24 mouse cellular contexts compared by ENCODE assay signal in the genomic region with DNA sequence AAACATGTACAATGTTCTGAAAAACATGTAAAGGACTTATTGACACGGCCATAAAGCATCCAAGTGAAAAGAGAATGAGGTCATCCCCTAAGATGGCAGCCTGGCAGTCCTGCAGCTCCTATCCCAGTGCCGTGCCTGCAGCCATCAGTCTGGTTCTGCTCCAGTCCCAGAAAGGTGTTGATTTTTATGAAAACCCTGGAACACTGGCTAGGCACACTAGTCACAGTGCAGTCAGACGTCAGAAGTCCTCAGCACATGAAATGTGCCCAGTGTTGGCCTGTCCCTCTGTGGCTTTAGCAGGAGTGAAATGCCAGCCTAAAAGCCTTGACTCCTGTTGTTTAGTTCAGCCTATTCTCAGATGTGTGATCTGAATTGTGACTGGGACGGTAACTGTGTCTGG. TPM values are rescaled to one million over a fixed set of nuclear protein-coding genes. Genes with fewer than 3 reads are reported as not detected.
A peak's percentile ranks its signal among the peaks of the same experiment; 100 is the strongest.
DNase-seq lines count a peak whose midpoint lies in the region; ATAC-seq and TF ChIP-seq lines count a peak whose summit lies in the region.
"Had no signal": no experiment of that assay in that cellular context is flagged by ENCODE, and none has a peak within 500 bp of the region (broad histone marks: within the 10 kb centered on the region; RNA-seq: fewer than 3 reads in every experiment).

No protein-coding gene starts in this region.

- H3K4me2 ChIP-seq in forebrain, embryonic 11.5 days (ENCODE audit: low read depth, low read length, severe bottlenecking) = no peak overlapping the region
- H3K4me2 ChIP-seq in forebrain, postnatal 0 days (ENCODE audit: low read depth) = no peak overlapping the region
- H3K4me2 ChIP-seq: heart, embryonic 13.5 days; limb, embryonic 12.5 days; liver, embryonic 13.5 days had no signal

- ATAC-seq in forebrain, embryonic 11.5 days (replicated peaks; ENCODE audit: low FRiP score) = no peak
- ATAC-seq in forebrain, postnatal 0 days = no peak
- ATAC-seq: CD4-positive, CD25-positive, alpha-beta regulatory T cell, adult 4 months had no signal

- no peak overlapping the region for H3K27ac ChIP-seq in cerebellum, adult 2 months (ENCODE audit: insufficient read depth, low read length)
- 0 out of 2 replicates have a peak overlapping the region, but pooled peaks have one; percentile 26 for H3K27ac ChIP-seq in forebrain, embryonic 11.5 days (ENCODE audit: low read depth, low read length)
- H3K27ac ChIP-seq in forebrain, postnatal 0 days (ENCODE audit: low read depth, low read length) = no peak overlapping the region
- peak overlapping the region; percentile 90 for H3K27ac ChIP-seq in left cerebral cortex, adult 2 months
- H3K27ac ChIP-seq: heart, embryonic 13.5 days; limb, embryonic 12.5 days; liver, embryonic 13.5 days; stomach, postnatal 0 days had no signal

- H3K36me3 ChIP-seq in forebrain, embryonic 11.5 days (ENCODE audit: control insufficient read depth, insufficient read depth, low read length) = no peaks in the 10 kb centered on the region; the same call in 1 of the 2 replicates
- H3K36me3 ChIP-seq in forebrain, postnatal 0 days (ENCODE audit: insufficient read depth) = peaks cover 9% of the 10 kb centered on the region

- H3K4me1 ChIP-seq in cerebellum, adult 2 months (ENCODE audit: control insufficient read depth, insufficient read depth, low read length) = peaks cover 2% of the 10 kb centered on the region
- 0 out of 2 replicates have a peak, but pooled peaks cover 1% of the 10 kb centered on the region for H3K4me1 ChIP-seq in forebrain, embryonic 11.5 days (replicated peaks; ENCODE audit: control insufficient read depth, insufficient read depth, low read length)
- no peaks in the 10 kb centered on the region for H3K4me1 ChIP-seq in forebrain, postnatal 0 days (ENCODE audit: insufficient read depth)
- H3K4me1 ChIP-seq: limb, embryonic 12.5 days had no signal

- TF ChIP-seq POLR2A in cerebellum, adult 2 months (IDR thresholded peaks at IDR 0.05; ENCODE audit: borderline replicate concordance, insufficient read depth, low read length) = no peak

- DNase-seq in cerebellum, adult 2 months = peak; percentile 43 to 59
- no peak for DNase-seq in cerebellum, postnatal 4 days (ENCODE audit: low spot score in 2 of 2)
- peak; percentile 43 for DNase-seq in forebrain, embryonic 11.5 days (ENCODE audit: low spot score)
- no peak for DNase-seq in forebrain, postnatal 0 days
- DNase-seq in left cerebral cortex, adult 2 months (ENCODE audit: extremely low spot score in 1 of 2, low spot score in 2 of 2) = no peak
- DNase-seq in left cerebral cortex, adult 18-20 months (ENCODE audit: low spot score in 2 of 2) = no peak
- DNase-seq in B cell, adult 2 months = no peak
- DNase-seq: adrenal gland, postnatal 14 days; cerebellum, postnatal 14 days; gastrocnemius, postnatal 10 days; heart, adult 18-20 months; heart, postnatal 14 days; kidney, adult 18-20 months; liver, embryonic 13.5 days; lung, adult 2 months; lung, postnatal 14 days; thymus, adult 2 months; thymus, postnatal 4 days had no signal

- H3K27me3 ChIP-seq in cerebellum, adult 2 months (ENCODE audit: control insufficient read depth, insufficient read depth, low read length) = no peaks in the 10 kb centered on the region
- H3K27me3 ChIP-seq in forebrain, embryonic 11.5 days (ENCODE audit: control insufficient read depth, insufficient read depth, low read length) = no peaks in the 10 kb centered on the region
- H3K27me3 ChIP-seq in forebrain, postnatal 0 days (ENCODE audit: insufficient read depth, low read length) = no peaks in the 10 kb centered on the region
- H3K27me3 ChIP-seq: heart, embryonic 13.5 days; limb, embryonic 12.5 days; liver, embryonic 13.5 days; midbrain, embryonic 13.5 days had no signal

- H3K9ac ChIP-seq in forebrain, embryonic 11.5 days (ENCODE audit: low read length) = no peak overlapping the region
- no peak overlapping the region for H3K9ac ChIP-seq in forebrain, postnatal 0 days
- H3K9ac ChIP-seq: heart, embryonic 13.5 days; limb, embryonic 12.5 days; liver, embryonic 13.5 days; midbrain, embryonic 13.5 days had no signal

- intact Hi-C loops in left cerebral cortex, adult 2 months (cut with DNase I) = loop anchor here (1.0 kb wide), 1 partner anchor 123 kb away; no protein-coding TSS in a partner anchor

- H3K4me3 ChIP-seq in cerebellum, adult 2 months (replicated peaks; ENCODE audit: insufficient read depth, low read depth, low read length) = no peak overlapping the region
- no peak overlapping the region for H3K4me3 ChIP-seq in forebrain, embryonic 11.5 days (ENCODE audit: low read depth, low read length)
- no peak overlapping the region for H3K4me3 ChIP-seq in forebrain, postnatal 0 days (ENCODE audit: low read depth, low read length)
- no peak overlapping the region for H3K4me3 ChIP-seq in left cerebral cortex, adult 2 months
- H3K4me3 ChIP-seq: heart, embryonic 13.5 days; limb, embryonic 12.5 days; liver, embryonic 13.5 days; midbrain, embryonic 13.5 days had no signal

- no peak for TF ChIP-seq CTCF in cerebellum, adult 2 months (IDR thresholded peaks at IDR 0.05; ENCODE audit: borderline replicate concordance, insufficient read depth, low read depth, low read length)
- TF ChIP-seq CTCF in forebrain, postnatal 0 days (IDR thresholded peaks at IDR 0.05; ENCODE audit: low read depth) = no peak
- TF ChIP-seq CTCF in left cerebral cortex, adult 2 months (IDR thresholded peaks at IDR 0.05) = no peak

- H3K9me3 ChIP-seq in forebrain, embryonic 11.5 days (ENCODE audit: control insufficient read depth, low read length) = no peaks in the 10 kb centered on the region
- no peaks in the 10 kb centered on the region for H3K9me3 ChIP-seq in forebrain, postnatal 0 days (ENCODE audit: low read length)
- H3K9me3 ChIP-seq: heart, embryonic 13.5 days; limb, embryonic 12.5 days; liver, embryonic 13.5 days; midbrain, embryonic 13.5 days had no signal

- WGBS in cerebellum, adult 2 months = 43% methylated on average over 4 of the region's 4 CpGs
- WGBS in forebrain, embryonic 11.5 days = 74% methylated on average over 4 of the region's 4 CpGs
- WGBS in forebrain, postnatal 0 days = 41% methylated on average over 4 of the region's 4 CpGs

RNA-seq across cellular contexts. Expression of gene Podn, which starts 35.5 kb away (rescaled TPM):
- polyA plus RNA-seq in cerebellum, adult 2 months (2012; rRNA removed) = 1.0 and 1.8 TPM in 2 replicates
- 0.33 and 0.39 TPM in 2 replicates for polyA plus RNA-seq in forebrain, embryonic 11.5 days (2014; fragmentation: Nextera tagmentation; extraction: Ambion mirVana)
- 2.4 and 2.5 TPM in 2 replicates for total RNA-seq in forebrain, postnatal 0 days (2014; rRNA removed)
- 0.59 and 1.1 TPM in 2 replicates for polyA plus RNA-seq in forebrain, postnatal 0 days (2015; fragmentation: Nextera tagmentation; extraction: Ambion mirVana)
- 10 to 100 TPM in 1 of 2 experiments, 1 to 10 TPM in 1; 8.7 to 10.4 TPM for total RNA-seq in left cerebral cortex, adult 2 months (2021)
- 1 to 10 TPM; 8.2 to 9.3 TPM for total RNA-seq in left cerebral cortex, adult 18-20 months (2021)
- total RNA-seq: monocyte, adult 5-6 weeks had no signal
- polyA plus RNA-seq: CD4-positive, CD25-positive, alpha-beta regulatory T cell, adult 4 months had no signal

Comparison
In these comparisons a context has a peak if more than half of its experiments do, and no peak if none do; other contexts are left out.
1. DNase-seq: peak in cerebellum, adult 2 months (2 of 2) and forebrain, embryonic 11.5 days (single experiment); none in cerebellum, postnatal 4 days (0 of 2), forebrain, postnatal 0 days (single experiment), left cerebral cortex, adult 2 months (0 of 2), left cerebral cortex, adult 18-20 months (0 of 2) and B cell, adult 2 months (0 of 2).
2. H3K27ac ChIP-seq: peak in forebrain, embryonic 11.5 days (single experiment) and left cerebral cortex, adult 2 months (single experiment); none in cerebellum, adult 2 months (single experiment) and forebrain, postnatal 0 days (single experiment).